Mouse (Mus musculus) frontal cortex, postnatal 36 days (tissue): ENCODE measurements around the gene Kdelr1.

Source experiments
- DNase-seq, 2 experiments: peaks; one replicate each; pipeline ENCODE4 v3.0.0; 2022; ENCODE audit warnings: low spot score in 2 of 2

The Kdelr1 gene

DNA sequence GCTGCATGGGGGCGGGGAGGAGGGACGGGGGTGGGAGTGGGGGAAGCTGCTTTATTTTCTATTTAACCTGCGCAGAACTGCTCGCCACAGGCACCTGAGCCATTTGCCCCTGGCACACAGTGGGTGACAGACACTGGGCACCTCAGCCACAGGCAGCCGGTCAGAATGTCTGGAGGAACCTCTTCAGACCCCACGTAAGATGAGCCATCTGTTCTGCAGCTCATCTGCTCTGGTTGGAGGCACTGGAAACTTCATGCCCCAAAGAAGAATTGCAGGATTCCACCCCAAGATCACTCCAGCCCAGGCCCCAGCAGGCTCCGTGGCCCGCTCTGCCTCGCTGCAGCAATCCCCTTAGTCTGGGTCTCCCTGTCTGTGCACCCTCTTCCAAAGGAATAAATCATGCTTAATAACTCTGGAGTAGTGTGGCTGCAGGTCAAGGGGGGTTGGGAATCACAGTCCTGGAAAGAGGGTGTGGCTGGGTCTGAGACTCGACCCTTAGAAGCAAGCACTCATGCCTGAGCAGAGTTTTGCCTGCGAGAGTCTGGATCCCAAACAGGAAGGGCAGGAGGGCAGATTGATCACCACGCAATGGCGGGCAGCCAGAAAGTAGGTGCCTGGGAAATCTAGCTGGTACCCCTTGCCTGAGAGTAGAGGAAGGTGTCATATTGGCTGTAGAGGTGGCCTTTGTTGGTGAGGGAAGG lies 44.6 kb downstream of the Kdelr1 start:
- no peak for DNase-seq

DNA sequence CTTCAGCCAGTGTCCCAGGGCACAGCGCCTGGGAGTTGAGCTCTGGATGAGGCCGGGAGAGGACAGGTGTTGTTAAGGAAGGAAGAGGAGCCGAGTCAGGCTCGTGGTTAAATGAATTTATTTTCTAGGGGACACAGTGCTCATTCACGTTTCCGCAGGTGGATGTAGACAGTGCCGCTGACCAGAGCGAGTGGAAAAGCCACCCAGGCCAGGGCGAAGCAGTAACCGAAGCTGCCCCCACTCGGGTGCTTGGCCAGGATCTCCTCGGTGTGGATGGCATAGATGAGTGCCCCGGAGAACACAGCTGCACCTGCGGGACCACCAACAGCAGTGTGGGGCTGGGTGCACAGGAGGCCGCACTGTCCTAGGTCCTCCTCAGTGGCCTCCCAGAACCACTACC lies 45.4 kb downstream of the Kdelr1 start:
- DNase-seq: no peak

DNA sequence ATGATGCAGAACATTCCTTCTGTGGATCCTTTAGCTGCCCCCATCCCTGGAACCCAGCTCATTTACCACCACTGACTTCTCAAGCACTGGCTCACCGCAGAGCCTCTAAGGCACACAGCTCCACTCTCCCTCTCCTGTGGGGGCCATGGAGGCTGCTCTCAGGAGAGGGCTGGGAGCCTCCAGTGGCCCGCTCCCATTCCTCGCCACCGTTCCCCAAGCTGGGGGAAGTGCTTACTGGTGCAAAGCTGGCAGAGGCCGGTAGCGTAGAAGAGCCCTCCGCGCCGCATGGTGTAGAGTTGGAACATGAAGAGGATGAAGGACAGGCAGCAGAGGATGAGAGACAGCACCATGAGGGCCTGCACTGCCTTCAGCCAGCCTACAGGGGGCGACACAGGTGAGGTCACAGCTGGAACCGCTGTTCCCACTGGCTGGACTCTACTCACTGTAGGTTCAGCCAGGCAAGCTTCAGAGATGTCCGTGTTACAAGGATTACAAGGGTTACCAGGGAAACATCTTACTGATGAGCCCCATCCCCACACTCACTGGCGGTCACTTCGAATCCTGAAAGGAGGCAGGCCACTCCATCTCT lies 46.6 kb downstream of the Kdelr1 start:
- no peak for DNase-seq

DNA sequence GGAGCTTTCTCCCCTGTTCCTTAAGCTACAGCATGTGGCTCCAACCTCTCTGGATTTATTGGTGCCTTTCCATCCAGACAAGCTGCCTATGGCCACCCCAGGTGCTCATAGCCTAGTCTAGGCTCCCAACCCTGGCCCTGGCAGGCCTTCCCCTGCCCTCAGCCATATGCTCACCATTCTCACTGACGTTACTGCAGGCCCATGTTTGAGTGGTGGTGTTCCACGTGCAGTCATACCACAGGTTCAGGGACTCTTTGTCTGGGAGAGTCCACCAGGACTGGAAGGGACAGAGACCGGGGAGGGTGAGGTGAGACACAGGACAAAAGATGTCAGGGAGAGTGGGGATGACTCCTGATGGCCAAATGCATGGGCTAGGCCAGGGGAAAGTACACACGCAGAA lies 47.2 kb downstream of the Kdelr1 start:
- DNase-seq: no peak

DNA sequence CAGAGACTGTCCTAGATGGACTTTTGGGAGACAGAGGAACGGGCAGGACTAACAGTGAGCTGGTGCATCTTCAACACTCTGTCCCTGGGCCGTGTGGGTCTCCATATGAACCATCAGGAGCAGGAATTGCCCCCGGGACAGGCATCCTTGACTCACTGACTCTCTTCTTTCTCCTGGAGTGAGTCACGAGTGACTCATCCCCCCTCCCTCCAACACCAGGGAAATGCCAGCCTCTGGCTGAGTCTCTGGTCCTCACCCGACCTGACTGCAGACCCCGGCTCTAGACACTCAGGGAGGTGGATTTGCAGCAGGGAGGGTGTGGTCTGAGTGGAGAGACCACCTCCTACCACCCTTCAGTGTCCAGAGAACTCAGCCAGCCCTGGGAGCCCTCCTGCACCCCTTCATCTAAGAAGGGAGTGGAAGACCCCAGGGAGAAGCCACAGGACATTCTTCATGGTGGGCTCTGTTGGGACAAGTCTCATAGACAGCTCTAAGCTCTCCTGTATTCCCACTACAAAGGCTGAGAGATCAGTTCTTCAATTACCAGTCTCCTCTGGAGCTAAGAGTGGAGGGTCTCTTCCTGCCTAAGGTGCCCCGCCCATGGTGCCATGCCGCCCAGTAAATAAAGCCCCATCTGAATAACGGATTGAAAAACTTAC lies 48.1 kb downstream of the Kdelr1 start:
- no peak for DNase-seq

DNA sequence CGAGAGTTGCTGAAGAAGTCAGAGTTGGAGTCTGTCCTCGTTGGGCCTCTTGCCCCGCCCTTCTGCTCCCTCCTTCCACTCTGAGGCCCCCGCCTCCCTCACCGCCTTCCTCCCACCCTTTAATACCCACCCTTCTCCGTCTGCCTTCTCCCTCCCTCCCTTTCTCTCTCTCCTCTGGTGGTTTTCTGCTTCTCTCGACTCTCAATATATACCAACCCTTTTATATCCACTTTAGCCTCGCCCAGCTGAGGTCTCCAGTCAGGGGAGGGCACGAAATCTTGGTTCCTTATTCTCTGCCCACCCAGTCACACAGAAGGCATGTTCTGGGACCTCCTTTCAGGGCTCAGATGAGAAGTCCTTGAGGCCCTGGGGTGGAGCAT lies 48.7 kb downstream of the Kdelr1 start, which contains the start of gene Emp3:
Gene Emp3, minus strand, starts transcription at position 163 of the 380 bp plus-strand sequence.
- DNase-seq: no peak

DNA sequence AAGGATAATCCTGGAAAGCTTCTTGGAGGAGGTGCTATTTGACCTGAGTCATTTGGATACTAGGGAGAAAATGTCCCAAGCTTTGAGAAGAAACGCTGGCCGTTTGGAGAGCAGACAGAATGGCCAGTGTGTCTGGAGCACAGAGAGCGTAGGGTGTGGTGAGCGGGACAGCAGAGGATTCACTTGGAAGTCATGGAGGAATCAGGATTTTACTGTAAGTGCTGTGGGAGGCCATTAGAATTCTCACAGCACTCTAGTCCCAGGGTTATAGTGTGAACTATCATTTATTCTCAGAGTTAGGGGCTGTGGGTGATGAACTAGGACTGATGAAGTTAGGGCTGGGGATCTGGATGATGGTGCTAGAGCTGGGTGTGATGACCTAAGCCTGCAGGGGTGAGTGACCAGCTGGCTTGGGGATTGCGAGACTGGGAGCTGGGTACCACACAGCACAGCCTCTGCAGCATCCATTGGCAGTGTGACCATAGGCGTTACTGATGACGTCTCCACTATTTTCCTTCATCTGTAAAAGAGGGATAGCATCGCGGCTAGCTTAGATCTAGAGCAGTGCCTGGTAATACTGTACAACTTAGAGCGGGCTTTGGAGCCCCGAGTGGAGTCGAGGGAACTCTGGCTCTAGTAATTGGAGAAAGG lies 49.5 kb downstream of the Kdelr1 start:
- no peak for DNase-seq

DNA sequence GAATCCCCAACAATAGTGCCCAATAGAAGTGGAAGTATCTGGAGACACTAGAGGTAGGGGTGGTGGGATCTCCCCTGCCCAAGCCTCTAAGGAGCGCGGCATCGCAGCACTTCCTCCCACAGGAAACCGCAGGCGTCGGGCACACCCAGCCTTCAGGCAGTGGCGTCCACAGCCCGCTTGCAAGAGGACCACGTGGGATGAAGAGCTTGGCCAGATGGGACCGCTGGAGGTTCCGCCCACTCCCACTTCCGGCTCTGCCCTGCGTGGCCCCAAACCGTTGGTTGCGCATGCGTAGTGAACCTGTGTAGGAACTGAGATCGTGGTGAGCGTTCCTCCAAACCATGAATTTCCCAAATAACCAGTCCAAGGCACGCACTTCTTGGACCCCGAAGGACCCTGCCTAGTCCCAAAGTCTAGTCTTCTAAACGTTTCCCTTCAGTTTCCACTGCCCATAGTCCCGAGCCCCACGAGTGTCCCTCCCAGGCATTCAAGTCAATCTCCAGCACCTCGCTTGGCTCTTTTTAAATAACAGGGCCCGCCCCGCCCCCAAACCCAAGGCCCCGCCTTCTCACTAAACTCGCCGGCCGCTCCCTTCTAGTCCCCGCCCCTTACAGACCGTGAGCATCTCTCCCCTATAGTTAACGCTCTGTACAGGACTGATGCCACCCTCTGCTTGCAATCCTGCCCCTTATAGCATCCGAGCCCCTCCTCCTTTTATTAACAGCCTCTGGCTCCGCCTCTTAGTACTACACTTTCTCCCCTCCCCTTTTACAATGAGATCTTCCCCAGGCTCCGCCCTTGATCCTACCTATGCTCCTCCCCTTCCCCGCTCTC lies 50.6 kb downstream of the Kdelr1 start:
- peak; percentile 92 to 96 for DNase-seq

DNA sequence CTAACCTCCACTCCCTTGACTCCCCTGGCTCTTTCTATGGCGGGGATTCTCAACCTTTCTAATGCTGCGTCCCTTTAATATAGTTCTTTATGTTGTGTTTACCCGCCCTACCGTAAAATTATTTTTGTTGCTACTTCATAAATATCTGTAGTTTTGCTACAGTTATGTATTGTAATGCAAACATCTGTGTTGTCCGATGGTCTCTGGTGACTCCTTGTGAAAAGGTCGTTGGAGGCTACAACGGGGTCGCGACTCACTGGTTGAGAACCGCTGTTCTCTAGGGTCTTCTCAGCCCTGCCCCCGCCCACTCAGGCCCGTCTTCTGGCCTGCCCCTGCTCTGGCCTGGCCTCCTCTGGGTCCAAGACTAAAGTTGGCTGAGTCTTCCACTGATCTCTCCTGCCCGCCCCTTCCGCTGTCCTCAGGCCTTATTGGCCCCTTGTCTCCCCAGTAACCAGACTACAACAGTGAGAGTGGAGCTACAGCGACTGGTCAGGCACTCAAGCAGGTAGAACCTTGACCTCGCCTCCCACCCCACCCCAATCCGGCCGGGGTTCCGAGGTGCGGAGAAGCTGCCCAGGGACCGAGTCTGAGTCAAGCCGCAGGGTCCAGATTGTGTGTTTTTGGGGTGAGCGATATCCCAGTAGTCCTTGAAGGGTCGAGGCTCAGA lies 51.3 kb downstream of the Kdelr1 start, which contains the start of gene Ccdc114:
Gene Ccdc114, plus strand, starts transcription at position 311 of the 667 bp plus-strand sequence.
- DNase-seq: no peak

DNA sequence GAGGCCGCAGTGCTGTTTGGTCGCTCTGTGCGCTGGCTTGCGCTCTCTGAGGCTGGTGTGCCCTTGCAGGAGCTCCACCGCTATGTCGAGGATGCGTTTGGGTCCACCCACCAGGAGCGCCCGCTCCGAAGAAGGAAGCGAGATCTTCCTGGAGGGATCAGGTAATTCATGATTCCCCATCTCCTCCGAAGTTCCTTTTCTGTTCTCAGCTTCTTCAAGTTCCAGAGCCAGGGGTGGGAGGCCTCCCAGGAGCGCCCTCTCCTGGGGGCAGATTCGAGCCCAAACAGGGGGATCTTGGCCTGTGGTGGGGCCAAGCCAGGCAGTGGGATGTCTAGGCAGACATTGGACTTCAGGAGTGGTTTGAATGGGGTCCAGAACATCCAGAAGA lies 51.9 kb downstream of the Kdelr1 start:
- no peak for DNase-seq

DNA sequence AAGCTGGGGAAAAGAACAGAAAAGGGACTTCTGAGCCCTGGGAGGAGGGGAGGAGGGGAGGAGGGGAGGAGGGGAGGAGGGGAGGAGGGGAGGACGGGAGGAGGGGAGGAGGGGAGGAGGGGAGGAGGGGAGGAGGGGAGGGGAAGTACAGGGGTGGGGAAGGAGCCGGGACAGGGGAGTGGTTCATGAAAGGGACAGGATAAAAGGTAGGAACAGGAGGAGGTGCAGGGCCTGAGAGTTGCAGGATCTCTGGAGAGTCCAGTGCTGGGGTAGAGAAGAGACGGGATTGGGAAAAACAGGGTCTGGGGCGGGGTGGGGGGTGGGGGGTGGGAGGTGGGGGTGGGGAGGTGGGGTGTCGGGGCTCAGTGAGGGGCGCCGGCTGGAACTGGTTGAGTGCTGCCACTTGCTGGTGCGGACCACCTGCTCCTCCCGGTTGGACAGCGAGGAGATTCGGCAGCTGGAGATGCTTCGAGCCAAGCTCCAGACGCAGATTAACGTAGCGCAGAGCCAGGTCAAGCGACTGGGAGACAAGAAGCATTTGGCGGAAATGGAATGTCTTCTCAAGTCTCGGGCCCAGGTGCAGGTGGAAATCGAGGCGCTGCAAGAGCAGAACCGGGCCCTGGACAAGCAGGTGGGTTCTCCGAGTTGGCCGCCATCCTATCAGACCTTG lies 56.2 kb downstream of the Kdelr1 start:
- DNase-seq: no peak

DNA sequence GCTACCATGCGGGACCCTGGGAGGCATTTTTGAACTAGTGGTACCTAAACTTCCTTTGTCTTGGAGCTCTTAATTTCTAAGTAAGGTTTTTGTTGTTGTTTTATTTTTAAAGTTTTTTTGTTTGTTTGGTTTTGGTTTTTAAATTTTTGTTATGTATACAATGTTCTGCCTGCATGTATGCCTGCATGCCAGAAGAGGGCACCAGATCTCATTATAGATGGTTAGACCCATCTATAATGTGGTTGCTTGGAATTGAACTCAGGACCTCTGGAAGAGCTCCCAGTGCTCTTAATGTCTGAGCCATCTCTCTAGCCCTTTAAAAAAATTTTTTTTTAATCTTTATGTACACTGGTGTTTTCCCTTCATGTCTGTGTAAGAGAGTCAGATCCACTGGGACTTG lies 57.1 kb downstream of the Kdelr1 start:
- DNase-seq: no peak
